Mouse (Mus musculus): ENCODE results near the gene Slc22a15.
A peak's percentile ranks its signal among the peaks of the same experiment; 100 is the strongest.

Slc22a15 gene

GRCm38 (mm10) chr3:101812341-101812962, 111.8 kb downstream of the Slc22a15 start:
- DNase-seq (ENCODE audit: low spot score in 2 of 2), result peak; percentile 80 to 87

GRCm38 (mm10) chr3:101811931-101812330, 112.3 kb downstream of the Slc22a15 start:
- DNase-seq (ENCODE audit: low spot score in 2 of 2), result no peak

GRCm38 (mm10) chr3:101807646-101808045, 116.6 kb downstream of the Slc22a15 start:
- no peak for DNase-seq (ENCODE audit: low spot score in 2 of 2)

DNA sequence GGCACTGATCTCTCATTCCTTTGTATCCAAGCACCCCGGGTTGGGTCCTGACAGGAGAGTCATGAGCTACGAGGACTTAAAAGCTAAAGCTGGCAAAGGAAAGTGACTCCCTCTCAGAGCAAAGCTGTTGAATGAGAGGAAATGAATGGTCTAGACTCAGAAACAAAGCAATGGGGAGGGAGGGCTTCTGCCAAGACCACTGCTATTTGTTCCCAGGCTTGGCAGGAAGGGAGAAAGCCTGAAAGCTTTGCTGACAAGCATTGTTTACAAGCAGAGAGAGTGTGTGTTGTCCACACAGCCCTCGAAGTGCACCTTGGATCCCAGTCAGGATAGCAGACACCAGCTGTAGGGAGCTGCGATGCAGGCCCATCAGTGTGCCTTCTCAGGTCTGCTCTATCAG, 117.3 kb downstream of the Slc22a15 start:
- DNase-seq (ENCODE audit: low spot score in 2 of 2), result peak; percentile 54 to 68

DNA sequence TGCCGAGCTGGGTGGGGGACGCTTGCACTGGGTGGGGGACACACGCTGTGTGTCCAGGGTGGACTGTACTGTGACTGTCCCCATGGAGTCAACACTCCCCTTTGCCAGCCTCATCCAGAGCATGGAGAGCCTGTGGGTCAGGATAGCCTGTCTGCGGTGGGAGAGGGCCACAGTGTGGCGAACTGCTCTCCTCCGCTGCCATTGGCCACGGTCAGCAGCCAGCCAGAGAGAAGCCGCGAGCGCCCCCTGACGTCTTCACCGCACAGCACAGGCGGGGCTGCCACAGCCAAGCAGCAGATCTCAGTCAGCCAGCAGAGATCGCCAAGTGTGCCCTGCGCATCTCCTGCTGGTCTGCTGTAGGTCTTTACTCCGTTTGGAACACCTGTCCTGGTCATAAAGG, 118.1 kb downstream of the Slc22a15 start:
- peak; percentile 88 to 91 for DNase-seq (ENCODE audit: low spot score in 2 of 2)

Measured in right cerebral cortex, postnatal 10 days (tissue).